Mouse (Mus musculus): ENCODE measurements around the gene Pde4c. TPM values are rescaled to one million over a fixed set of nuclear protein-coding genes. Genes with fewer than 3 reads are reported as not detected.

Gene Pde4c
- polyA plus RNA-seq, 1 experiment from 2014 or later, result 0.38 TPM

GRCm38 (mm10) chr8:70695318-70696018, 28.1 kb upstream of the Pde4c start:
- WGBS, result 38% methylated on average over 32 of the region's 32 CpGs
- no peak overlapping the region for H3K4me3 ChIP-seq (ENCODE audit: low read length)
- no peak for ATAC-seq (replicated peaks; ENCODE audit: extremely low read depth, insufficient read depth, low FRiP score)
- H3K9ac ChIP-seq (ENCODE audit: low read length), result peak overlapping the region; percentile 74
- H3K4me1 ChIP-seq (ENCODE audit: control insufficient read depth, insufficient read depth, low read length), result peaks cover 44% of the 10 kb centered on the region
- H3K4me2 ChIP-seq (ENCODE audit: low read depth, low read length), result peak overlapping the region; percentile 23
- no peaks in the 10 kb centered on the region for H3K27me3 ChIP-seq (ENCODE audit: control insufficient read depth, insufficient read depth, low read length)
- H3K9me3 ChIP-seq (replicated peaks; ENCODE audit: control insufficient read depth, low read length), result no peaks in the 10 kb centered on the region
- no peaks in the 10 kb centered on the region for H3K36me3 ChIP-seq (ENCODE audit: control insufficient read depth, insufficient read depth)
- H3K27ac ChIP-seq (ENCODE audit: low read length), result peak overlapping the region; percentile 97

- Histone ChIP-seq H3K9me3 (replicated peaks; ENCODE audit: control insufficient read depth, low read length) (no peaks in the 10 kb centered on the region), H3K9ac (ENCODE audit: low read length) (peak overlapping the region; percentile 74), H3K36me3 (ENCODE audit: control insufficient read depth, insufficient read depth) (0 out of 2 replicates have a peak, but pooled peaks cover 2% of the 10 kb centered on the region), H3K27ac (ENCODE audit: low read length) (peak overlapping the region; percentile 97), H3K27me3 (ENCODE audit: control insufficient read depth, insufficient read depth, low read length) (no peaks in the 10 kb centered on the region), H3K4me2 (ENCODE audit: low read depth, low read length) (peak overlapping the region; percentile 62), H3K4me3 (ENCODE audit: low read length) (peak overlapping the region; percentile 27), H3K4me1 (ENCODE audit: control insufficient read depth, insufficient read depth, low read length) (peaks cover 49% of the 10 kb centered on the region)
- WGBS, result 3% methylated on average over 31 of the region's 31 CpGs
- peak; percentile 11 for ATAC-seq (replicated peaks; ENCODE audit: extremely low read depth, insufficient read depth, low FRiP score)
These were observed 27.3 kb upstream of the Pde4c start for GRCm38 (mm10) chr8:70696019-70696885.

DNA sequence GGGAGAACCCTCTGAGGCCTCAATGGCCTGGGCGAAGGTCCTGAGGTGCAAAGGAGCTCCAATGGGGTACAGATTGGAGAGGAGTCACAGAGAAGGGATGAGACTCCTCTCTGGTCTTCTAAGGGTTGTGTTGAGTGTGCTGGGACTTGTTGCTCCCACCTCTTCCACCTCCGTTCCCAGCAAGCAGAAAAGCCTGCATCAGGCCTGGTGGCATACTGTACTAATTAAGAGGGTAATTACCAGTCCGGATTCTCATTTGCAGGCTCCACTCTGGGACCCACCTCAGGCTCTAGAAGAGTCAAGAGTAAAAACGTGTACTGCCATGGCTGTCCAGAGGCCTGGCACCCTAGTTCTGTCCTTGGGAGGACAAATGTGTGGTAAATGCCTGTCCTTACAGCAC, 26.6 kb upstream of the Pde4c start:
- Histone ChIP-seq H3K4me3 (ENCODE audit: low read length) (no peak overlapping the region; the same call in 1 of the 2 replicates), H3K27ac (ENCODE audit: low read length) (peak overlapping the region; percentile 97), H3K9me3 (replicated peaks; ENCODE audit: control insufficient read depth, low read length) (no peaks in the 10 kb centered on the region), H3K4me2 (ENCODE audit: low read depth, low read length) (peak overlapping the region; percentile 62), H3K4me1 (ENCODE audit: control insufficient read depth, insufficient read depth, low read length) (peaks cover 49% of the 10 kb centered on the region), H3K27me3 (ENCODE audit: control insufficient read depth, insufficient read depth, low read length) (no peaks in the 10 kb centered on the region), H3K9ac (ENCODE audit: low read length) (peak overlapping the region; percentile 74), H3K36me3 (ENCODE audit: control insufficient read depth, insufficient read depth) (0 out of 2 replicates have a peak, but pooled peaks cover 2% of the 10 kb centered on the region)
- ATAC-seq (replicated peaks; ENCODE audit: extremely low read depth, insufficient read depth, low FRiP score), result no peak
- 42% methylated on average over 4 of the region's 4 CpGs for WGBS

- peak overlapping the region; percentile 73 for H3K4me2 ChIP-seq (ENCODE audit: low read depth, low read length)
- H3K4me1 ChIP-seq (ENCODE audit: control insufficient read depth, insufficient read depth, low read length), result peaks cover 50% of the 10 kb centered on the region
- WGBS, result 61% methylated on average over 12 of the region's 12 CpGs
- H3K27me3 ChIP-seq (ENCODE audit: control insufficient read depth, insufficient read depth, low read length), result no peaks in the 10 kb centered on the region
- ATAC-seq (replicated peaks; ENCODE audit: extremely low read depth, insufficient read depth, low FRiP score), result no peak
- H3K9me3 ChIP-seq (replicated peaks; ENCODE audit: control insufficient read depth, low read length), result no peaks in the 10 kb centered on the region
- peak overlapping the region; percentile 74 for H3K9ac ChIP-seq (ENCODE audit: low read length)
- 0 out of 2 replicates have a peak, but pooled peaks cover 2% of the 10 kb centered on the region for H3K36me3 ChIP-seq (ENCODE audit: control insufficient read depth, insufficient read depth)
- peak overlapping the region; percentile 97 for H3K27ac ChIP-seq (ENCODE audit: low read length)
- peak overlapping the region; percentile 60 for H3K4me3 ChIP-seq (ENCODE audit: low read length)
These were observed 25.9 kb upstream of the Pde4c start for GRCm38 (mm10) chr8:70697366-70698250.

DNA sequence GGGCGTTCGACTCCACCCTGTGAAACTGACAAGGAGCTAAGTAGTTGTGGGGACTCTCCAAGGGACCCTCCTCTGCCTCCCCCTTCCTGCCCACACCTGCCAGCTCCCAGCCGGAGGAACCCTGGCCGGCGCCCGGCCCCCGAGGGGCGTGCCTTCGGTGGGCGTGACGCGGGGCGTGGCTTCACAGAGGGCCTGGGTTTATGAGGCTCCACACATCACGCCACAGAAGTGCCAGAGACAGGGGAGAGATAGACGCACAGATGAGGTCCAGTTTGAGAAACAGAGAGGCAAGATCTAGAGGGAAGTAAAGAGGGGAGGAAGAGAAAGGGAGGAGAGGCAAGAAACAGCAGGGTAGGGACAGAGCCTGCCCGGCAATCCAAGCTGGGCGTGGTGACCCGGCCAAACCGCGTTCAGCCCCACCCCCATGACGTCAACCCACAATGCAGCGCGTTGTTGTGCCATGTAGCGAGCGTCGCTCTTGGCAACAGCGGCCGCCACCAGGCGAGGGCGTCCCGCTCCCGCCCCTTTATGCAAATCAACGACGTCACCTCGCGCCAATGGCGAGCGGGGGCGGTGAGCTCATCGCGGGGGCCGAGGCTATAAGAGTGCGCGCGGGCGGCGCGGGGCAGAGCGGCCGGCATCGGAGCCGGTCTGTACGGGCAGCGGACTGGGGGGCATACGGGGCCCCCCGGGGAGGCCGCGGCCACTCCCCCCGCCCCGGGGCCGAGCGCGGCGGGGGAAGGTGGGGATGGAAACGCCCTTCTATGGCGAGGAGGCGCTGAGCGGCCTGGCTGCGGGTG, 25.0 kb upstream of the Pde4c start, which contains the start of gene Jund:
TSS of gene Jund (plus strand) at position 640 of the 800 bp plus-strand sequence.
- no peaks in the 10 kb centered on the region for H3K9me3 ChIP-seq (replicated peaks; ENCODE audit: control insufficient read depth, low read length)
- ATAC-seq (replicated peaks; ENCODE audit: extremely low read depth, insufficient read depth, low FRiP score), result peak; percentile 87
- 0 out of 2 replicates have a peak, but pooled peaks cover 2% of the 10 kb centered on the region for H3K36me3 ChIP-seq (ENCODE audit: control insufficient read depth, insufficient read depth)
- peak within 1 kb of the TSS; percentile 73 for H3K4me2 ChIP-seq (ENCODE audit: low read depth, low read length)
- H3K4me3 ChIP-seq (ENCODE audit: low read length), result peak within 1 kb of the TSS; percentile 88
- H3K27ac ChIP-seq (ENCODE audit: low read length), result peak within 1 kb of the TSS; percentile 99
- WGBS, result under 1% methylated on average over 69 of the region's 69 CpGs
- H3K27me3 ChIP-seq (ENCODE audit: control insufficient read depth, insufficient read depth, low read length), result no peaks in the 10 kb centered on the region
- peaks cover 48% of the 10 kb centered on the region for H3K4me1 ChIP-seq (ENCODE audit: control insufficient read depth, insufficient read depth, low read length)
- H3K9ac ChIP-seq (ENCODE audit: low read length), result peak within 1 kb of the TSS; percentile 99

DNA sequence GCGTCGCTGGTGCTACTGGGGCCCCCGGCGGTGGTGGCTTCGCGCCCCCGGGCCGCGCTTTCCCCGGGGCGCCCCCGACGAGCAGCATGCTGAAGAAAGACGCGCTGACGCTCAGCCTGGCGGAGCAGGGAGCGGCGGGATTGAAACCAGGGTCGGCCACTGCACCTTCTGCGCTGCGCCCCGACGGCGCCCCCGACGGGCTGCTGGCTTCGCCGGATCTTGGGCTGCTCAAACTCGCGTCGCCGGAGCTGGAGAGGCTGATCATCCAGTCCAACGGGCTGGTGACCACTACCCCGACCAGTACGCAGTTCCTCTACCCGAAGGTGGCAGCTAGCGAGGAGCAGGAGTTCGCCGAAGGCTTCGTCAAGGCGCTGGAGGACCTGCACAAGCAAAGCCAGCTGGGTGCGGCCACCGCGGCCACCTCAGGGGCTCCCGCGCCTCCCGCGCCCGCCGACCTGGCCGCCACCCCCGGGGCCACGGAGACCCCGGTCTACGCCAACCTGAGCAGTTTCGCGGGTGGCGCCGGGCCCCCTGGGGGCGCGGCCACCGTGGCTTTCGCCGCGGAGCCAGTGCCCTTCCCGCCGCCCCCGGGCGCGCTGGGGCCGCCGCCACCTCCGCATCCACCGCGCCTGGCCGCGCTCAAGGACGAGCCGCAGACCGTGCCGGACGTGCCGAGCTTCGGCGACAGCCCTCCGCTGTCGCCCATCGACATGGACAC, 24.2 kb upstream of the Pde4c start:
- peak overlapping the region; percentile 88 for H3K4me3 ChIP-seq (ENCODE audit: low read length)
- peak overlapping the region; percentile 99 for H3K9ac ChIP-seq (ENCODE audit: low read length)
- H3K27me3 ChIP-seq (ENCODE audit: control insufficient read depth, insufficient read depth, low read length), result no peaks in the 10 kb centered on the region
- peaks cover 46% of the 10 kb centered on the region for H3K4me1 ChIP-seq (ENCODE audit: control insufficient read depth, insufficient read depth, low read length)
- WGBS, result under 1% methylated on average over 87 of the region's 89 CpGs
- H3K4me2 ChIP-seq (ENCODE audit: low read depth, low read length), result peak overlapping the region; percentile 73
- no peaks in the 10 kb centered on the region for H3K9me3 ChIP-seq (replicated peaks; ENCODE audit: control insufficient read depth, low read length)
- 0 out of 2 replicates have a peak, but pooled peaks cover 2% of the 10 kb centered on the region for H3K36me3 ChIP-seq (ENCODE audit: control insufficient read depth, insufficient read depth)
- peak; percentile 0 for ATAC-seq (replicated peaks; ENCODE audit: extremely low read depth, insufficient read depth, low FRiP score)
- H3K27ac ChIP-seq (ENCODE audit: low read length), result peak overlapping the region; percentile 99

GRCm38 (mm10) chr8:70699834-70700554, 23.5 kb upstream of the Pde4c start:
- under 1% methylated on average over 56 of the region's 59 CpGs for WGBS
- Histone ChIP-seq H3K4me2 (ENCODE audit: low read depth, low read length) (peak overlapping the region; percentile 73), H3K9me3 (replicated peaks; ENCODE audit: control insufficient read depth, low read length) (no peaks in the 10 kb centered on the region), H3K27ac (ENCODE audit: low read length) (peak overlapping the region; percentile 99), H3K27me3 (ENCODE audit: control insufficient read depth, insufficient read depth, low read length) (no peaks in the 10 kb centered on the region), H3K4me1 (ENCODE audit: control insufficient read depth, insufficient read depth, low read length) (peaks cover 45% of the 10 kb centered on the region), H3K4me3 (ENCODE audit: low read length) (peak overlapping the region; percentile 88), H3K9ac (ENCODE audit: low read length) (peak overlapping the region; percentile 99), H3K36me3 (ENCODE audit: control insufficient read depth, insufficient read depth) (0 out of 2 replicates have a peak, but pooled peaks cover 2% of the 10 kb centered on the region)
- ATAC-seq (replicated peaks; ENCODE audit: extremely low read depth, insufficient read depth, low FRiP score), result no peak
